Mouse (Mus musculus) layer of hippocampus, adult 11-12 months (tissue): Measurements from ENCODE around the gene Cul3.

Experiments
- DNase-seq: peaks from one replicate; pipeline ENCODE4 v3.0.0; 2022; ENCODE audit warnings: low spot score

Cul3 gene

GRCm38 (mm10) chr1:80315533-80316045, 24.7 kb downstream of the Cul3 start:
- DNase-seq, result no peak

GRCm38 (mm10) chr1:80293307-80293706, 47.0 kb downstream of the Cul3 start:
- DNase-seq, result no peak

GRCm38 (mm10) chr1:80278731-80279130, 61.5 kb downstream of the Cul3 start:
- DNase-seq, result no peak

GRCm38 (mm10) chr1:80260443-80260842, 79.8 kb downstream of the Cul3 start:
- peak; percentile 16 for DNase-seq

- DNase-seq, result no peak
Observed at GRCm38 (mm10) chr1:80258632-80259031, 81.6 kb downstream of the Cul3 start.

GRCm38 (mm10) chr1:80253309-80253708, 87.0 kb downstream of the Cul3 start:
- no peak for DNase-seq

- no peak for DNase-seq
Observed at GRCm38 (mm10) chr1:80250247-80250646, 90.0 kb downstream of the Cul3 start.

GRCm38 (mm10) chr1:80247131-80247530, 93.1 kb downstream of the Cul3 start:
- no peak for DNase-seq

- no peak for DNase-seq
Observed at GRCm38 (mm10) chr1:80244123-80244522, 96.2 kb downstream of the Cul3 start.

- DNase-seq, result no peak
Observed at GRCm38 (mm10) chr1:80241579-80241978, 98.7 kb downstream of the Cul3 start.

GRCm38 (mm10) chr1:80240017-80240660, 100.1 kb downstream of the Cul3 start:
- no peak for DNase-seq

GRCm38 (mm10) chr1:80239481-80239880, 100.8 kb downstream of the Cul3 start:
- DNase-seq, result no peak

- DNase-seq, result no peak
Observed at GRCm38 (mm10) chr1:80236951-80237702, 103.2 kb downstream of the Cul3 start.

- DNase-seq, result no peak
Observed at GRCm38 (mm10) chr1:80236126-80236525, 104.2 kb downstream of the Cul3 start.

- no peak for DNase-seq
Observed at GRCm38 (mm10) chr1:80230612-80231011, 109.7 kb downstream of the Cul3 start.

GRCm38 (mm10) chr1:80224839-80225412, 115.4 kb downstream of the Cul3 start:
- DNase-seq, result no peak

GRCm38 (mm10) chr1:80221151-80221550, 119.1 kb downstream of the Cul3 start:
- DNase-seq, result peak; percentile 15

GRCm38 (mm10) chr1:80218268-80218667, 122.0 kb downstream of the Cul3 start, which contains the start of gene Fam124b:
Gene Fam124b (minus strand): TSS chr1:80218473.
- DNase-seq, result no peak
